Mouse (Mus musculus) mesoderm, embryonic 11.5 days (tissue): ENCODE data around the gene Rph3al.

Experiments used
- DNase-seq: peaks from one replicate; pipeline ENCODE4 v3.0.0-alpha.2; 2012; ENCODE audit warnings: low read depth, low spot score

Rph3al gene

GRCm38 (mm10) chr11:75938379-75938906 is at the start of gene Rph3al:
Rph3al (minus strand) TSS chr11:75938429.
- DNase-seq, result no peak

GRCm38 (mm10) chr11:75985948-75986347 is 47.7 kb upstream of the Rph3al start:
- DNase-seq, result no peak

DNA sequence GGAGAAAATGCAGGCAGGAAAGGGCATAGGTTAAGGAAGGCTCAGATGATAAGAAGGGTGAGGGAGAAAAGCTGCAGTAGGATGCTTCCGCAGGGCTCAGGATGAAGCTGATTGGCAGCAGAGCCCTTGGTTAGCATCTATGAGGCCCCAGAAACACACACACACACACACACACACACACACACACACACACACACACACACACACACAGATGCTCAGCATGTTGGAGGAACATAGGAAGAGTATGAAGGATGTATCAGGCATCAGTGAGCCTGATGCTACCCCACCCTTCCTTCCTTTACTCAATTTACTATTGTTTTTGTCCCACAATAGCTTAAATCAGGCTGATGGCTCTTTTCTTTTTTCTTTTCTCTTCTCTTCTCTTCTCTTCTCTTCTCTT is 46.4 kb upstream of the Rph3al start:
- DNase-seq, result no peak

- no peak for DNase-seq
Measured at GRCm38 (mm10) chr11:75983194-75983593, 45.0 kb upstream of the Rph3al start.

GRCm38 (mm10) chr11:75980413-75980812 is 42.2 kb upstream of the Rph3al start:
- no peak for DNase-seq

DNA sequence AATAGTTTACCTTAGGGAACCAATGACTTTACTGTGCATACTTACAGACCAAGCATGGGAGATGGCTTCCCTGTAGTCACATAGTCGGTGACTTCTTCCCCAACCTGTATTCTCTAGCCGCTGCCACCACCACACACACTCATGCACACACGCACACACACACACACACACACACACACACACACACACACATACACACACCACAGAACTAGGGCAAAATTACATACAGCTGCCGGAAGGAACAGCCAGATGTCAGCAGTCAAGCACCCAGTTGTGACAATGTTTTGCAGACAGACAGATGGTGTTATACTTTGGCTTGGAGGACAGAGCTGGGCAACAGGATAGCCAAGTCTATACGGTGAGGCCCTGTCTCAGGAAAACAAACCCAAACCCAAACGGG is 39.8 kb upstream of the Rph3al start:
- DNase-seq, result no peak

DNA sequence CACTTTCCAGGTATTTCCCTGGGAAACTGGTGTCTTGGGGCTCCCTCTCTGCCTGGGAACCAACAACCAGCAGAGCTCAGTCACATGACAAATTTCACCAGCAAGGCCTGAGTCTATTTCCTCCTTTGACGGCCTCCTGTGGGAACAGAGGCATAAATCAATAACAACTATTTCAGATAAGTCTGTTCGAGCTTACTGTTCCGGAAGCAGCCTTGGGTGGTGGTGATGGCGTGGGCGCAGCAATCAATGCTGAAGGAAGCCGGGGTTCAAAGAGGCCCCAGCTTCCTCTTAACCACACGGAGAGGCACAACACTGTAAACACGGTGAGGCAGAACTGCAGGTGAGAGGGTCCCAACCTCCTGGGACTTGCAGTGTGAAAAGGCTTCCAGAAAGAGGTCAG is 38.5 kb upstream of the Rph3al start:
- no peak for DNase-seq

GRCm38 (mm10) chr11:75973988-75974387 is 35.8 kb upstream of the Rph3al start:
- DNase-seq, result no peak

- DNase-seq, result no peak
Measured at GRCm38 (mm10) chr11:75972916-75973567, 34.8 kb upstream of the Rph3al start.

DNA sequence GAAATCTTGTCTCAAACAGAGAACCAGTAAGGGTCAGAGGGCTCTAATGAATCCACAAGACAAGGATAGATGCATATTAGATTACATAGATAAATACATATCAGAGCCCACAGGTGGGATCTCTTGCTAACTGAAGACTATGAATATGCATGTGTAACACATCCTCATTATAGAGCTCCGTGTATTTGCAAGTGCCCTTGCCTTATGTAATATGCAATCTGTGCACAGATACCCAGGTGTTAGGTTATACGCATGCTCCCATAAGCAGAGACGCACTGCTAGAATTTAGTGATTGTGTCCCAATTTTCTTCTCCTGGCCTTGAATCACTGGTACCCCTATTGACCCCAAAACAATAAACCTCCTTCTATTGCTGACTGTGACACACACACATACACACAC is 34.0 kb upstream of the Rph3al start:
- DNase-seq, result no peak

DNA sequence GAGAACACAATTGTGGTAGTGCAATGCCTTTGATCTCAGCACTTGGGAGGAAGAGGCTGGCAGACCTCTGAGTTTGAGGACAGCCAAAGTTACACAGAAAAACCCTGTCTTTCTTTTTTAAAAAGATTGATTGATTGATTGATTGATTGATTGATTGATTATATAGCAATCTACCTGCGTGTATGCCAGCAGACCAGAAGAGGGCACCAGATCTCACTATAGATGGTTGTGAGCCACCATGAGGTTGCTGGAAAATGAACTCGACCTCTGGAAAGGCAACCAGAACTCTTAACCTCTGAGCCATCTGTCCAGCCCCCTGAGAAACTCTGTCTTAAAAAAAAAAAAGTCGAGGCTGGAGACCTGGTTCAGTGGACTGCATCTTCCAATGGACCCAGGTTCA is 32.4 kb upstream of the Rph3al start:
- DNase-seq, result no peak

DNA sequence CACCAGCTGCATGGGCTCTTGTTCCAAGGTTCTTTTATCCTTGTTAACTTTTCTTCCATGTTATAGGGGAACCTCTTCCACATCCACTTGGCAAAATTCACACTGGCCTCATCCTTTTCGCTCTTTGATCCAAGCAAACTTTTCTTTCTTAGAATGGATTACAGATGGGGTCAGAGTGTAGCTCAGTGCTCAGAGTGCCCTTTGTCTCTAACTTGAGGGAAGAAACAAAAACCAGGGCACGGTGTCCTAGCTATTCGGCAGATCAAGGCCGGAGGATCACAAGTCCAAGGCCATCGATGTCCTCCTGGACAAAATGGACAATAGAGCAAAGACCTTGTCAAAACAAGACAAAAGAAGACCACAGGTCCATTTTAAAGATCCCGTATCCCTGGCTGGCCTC is 30.5 kb upstream of the Rph3al start:
- DNase-seq, result no peak

- peak; percentile 71 for DNase-seq
Measured at GRCm38 (mm10) chr11:75966401-75967372, 28.5 kb upstream of the Rph3al start.

DNA sequence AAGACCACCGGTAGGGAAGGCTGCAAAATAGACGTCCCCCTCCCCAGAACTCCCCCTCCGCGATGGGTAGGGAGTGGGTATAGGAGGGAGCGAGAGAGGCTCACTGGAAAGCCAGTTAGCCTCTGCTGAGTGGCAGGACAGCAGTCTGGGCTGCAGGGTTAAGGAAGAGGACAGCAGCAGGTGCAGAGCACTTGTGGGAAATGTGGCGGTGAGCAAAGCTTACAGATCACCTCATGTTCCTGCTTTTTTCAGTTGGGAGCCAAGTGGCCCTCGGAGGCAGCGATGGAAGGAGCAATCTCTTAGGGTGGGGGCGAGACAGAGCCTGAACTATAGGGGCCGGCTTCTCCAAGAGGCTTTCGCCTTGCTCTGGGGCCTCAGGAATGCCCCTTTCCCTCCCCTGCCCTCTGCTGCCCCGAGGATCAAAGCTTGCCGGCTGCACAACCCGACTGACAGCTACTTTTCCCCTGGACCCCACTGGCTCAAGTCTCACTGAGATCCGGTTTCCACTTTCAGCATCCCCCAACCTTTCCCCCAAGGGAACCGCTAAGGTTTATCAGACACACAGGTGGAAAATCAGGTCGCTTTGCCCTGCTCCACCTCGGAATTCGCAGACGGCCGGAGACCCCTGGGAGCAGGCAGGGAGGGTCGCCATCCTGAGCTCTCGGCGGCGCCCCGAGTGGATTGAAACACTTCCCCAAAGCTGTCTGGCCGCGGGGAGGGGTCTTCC is 27.6 kb upstream of the Rph3al start:
- no peak for DNase-seq

DNA sequence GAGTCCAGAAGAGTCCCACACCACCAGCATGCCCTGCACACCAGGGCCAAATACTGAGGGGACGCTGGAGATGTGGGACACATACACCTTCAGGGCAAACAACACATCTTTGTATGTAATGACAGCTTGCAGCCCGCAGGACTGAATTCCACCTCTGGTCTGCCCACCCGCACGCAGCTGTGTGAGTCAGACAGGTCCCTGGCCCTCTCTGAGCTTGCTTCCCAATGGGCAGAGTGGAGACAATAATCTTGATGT is 26.2 kb upstream of the Rph3al start:
- DNase-seq, result no peak

DNA sequence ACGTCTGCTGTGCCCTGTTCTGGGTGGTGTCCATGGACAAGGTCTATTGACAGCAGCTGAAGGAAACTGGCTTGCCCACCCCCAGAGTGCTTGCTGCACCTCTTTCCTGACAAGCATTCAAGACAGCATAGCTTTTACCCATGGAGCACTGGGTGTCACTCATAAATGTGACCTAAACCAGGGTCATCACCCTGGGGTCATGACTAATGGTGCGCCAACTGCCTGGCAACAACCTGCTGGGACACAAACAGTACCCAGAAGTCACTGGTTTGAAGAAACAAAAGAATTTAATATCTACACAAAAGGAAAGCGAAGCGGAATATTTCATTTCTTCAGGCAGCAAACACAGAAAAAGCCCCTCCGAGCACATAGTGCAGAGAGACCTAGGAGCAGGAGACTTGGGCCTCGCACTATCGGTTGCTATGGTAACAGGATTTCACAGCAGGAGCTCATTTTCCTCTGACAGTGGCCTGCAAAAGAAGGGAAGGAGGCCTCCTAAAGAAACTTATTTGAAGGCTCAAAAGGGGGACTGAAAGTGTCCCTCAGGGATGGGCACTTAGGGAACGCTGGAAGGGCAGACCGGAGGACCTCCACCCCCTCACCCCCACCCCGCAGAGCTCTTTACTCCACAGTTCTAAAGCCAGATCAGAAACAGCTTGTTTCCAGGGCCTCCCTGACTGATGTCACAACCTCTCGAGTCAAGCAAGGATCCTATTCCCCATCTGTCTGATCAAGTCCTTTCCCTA is 25.7 kb upstream of the Rph3al start:
- peak; percentile 85 for DNase-seq

DNA sequence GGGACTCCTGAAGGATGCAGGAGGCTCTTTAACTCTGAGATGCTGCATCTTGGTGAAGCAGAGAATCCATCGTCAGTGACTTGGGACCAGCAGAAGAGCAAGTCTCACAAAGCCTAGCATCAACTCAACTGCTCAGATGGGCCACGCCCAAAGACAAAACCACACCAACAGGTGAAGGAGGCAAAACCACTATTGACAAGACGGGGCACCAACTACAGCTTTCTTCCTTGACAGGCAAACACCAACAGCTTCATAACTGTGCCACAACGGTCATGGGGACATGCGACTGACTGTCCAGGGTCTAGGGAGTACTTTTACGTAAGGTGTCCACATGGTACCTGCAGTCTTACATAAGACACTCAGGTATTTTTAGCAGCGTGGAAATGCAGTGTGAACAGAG is 23.6 kb upstream of the Rph3al start:
- DNase-seq, result no peak

DNA sequence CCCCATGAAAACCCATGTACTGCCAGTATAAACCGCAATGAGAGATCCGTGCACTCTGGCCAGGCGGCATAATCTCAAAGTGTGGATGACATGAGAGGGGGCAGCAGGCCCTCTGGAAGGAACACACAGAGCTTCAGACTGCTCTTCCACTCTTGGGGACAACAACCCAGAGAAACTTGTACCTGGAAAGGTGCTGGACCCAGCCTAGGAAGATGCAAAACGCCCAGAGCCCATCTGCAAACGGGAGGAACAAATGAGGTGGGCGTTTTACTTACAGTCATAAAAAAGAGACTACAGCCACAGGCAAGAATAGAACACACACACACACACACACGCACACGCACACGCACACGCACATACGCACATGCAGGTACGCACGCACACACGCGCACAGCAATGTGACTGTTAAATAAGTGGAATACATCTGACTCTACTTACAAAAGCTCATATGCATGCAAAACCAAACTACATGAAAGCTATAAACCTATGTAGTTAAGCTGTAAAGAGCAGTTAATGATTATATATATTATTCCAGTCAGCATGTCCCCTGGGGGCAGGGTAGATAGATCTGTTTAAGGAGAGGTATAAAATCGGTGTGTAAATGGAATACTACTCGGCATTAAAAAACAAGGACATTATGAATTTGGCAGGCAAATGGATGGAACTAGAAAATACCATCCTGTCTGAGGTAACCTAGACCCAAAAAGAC is 19.0 kb upstream of the Rph3al start:
- DNase-seq, result no peak

GRCm38 (mm10) chr11:75956651-75957050 is 18.4 kb upstream of the Rph3al start:
- no peak for DNase-seq

GRCm38 (mm10) chr11:75954896-75955295 is 16.7 kb upstream of the Rph3al start:
- no peak for DNase-seq

- DNase-seq, result no peak
Measured at GRCm38 (mm10) chr11:75951895-75952294, 13.7 kb upstream of the Rph3al start.
